ENCODE assay signal across 10 mouse cellular contexts in genomic region chr10:43517836-43518235, GRCm38 (mm10). TPM values are rescaled to one million over a fixed set of nuclear protein-coding genes. Genes with fewer than 3 reads are reported as not detected.
DNase-seq lines count a peak whose midpoint lies in the region; ATAC-seq and TF ChIP-seq lines count a peak whose summit lies in the region.
"Had no signal": no experiment of that assay in that cellular context is flagged by ENCODE, and none has a peak within 500 bp of the region (broad histone marks: within the 10 kb centered on the region; RNA-seq: fewer than 3 reads in every experiment).

No protein-coding gene starts in this region.

- ATAC-seq in heart, embryonic 12.5 days (ENCODE audit: insufficient number of reproducible peaks, low FRiP score): no peak
- peak; percentile 52; the same call in 1 of the 2 replicates for ATAC-seq in heart, embryonic 16.5 days (replicated peaks; ENCODE audit: extremely low read depth, insufficient read depth, low FRiP score)
- ATAC-seq in kidney, embryonic 16.5 days (ENCODE audit: low FRiP score, low TSS enrichment): 0 out of 2 replicates have a peak, but pooled peaks have one; percentile 36

- H3K4me3 ChIP-seq in heart, embryonic 12.5 days: no peak overlapping the region
- no peak overlapping the region for H3K4me3 ChIP-seq in heart, embryonic 16.5 days (ENCODE audit: low read length)
- no peak overlapping the region for H3K4me3 ChIP-seq in kidney, embryonic 16.5 days (ENCODE audit: low read length)
- H3K4me3 ChIP-seq in left cerebral cortex, adult 2 months: no peak overlapping the region
- H3K4me3 ChIP-seq: erythroblast, embryonic 14.5 days had no signal

- H3K27me3 ChIP-seq in heart, embryonic 12.5 days (replicated peaks): no peaks in the 10 kb centered on the region
- no peaks in the 10 kb centered on the region for H3K27me3 ChIP-seq in heart, embryonic 16.5 days (ENCODE audit: control insufficient read depth, insufficient read depth, low read length)
- no peaks in the 10 kb centered on the region for H3K27me3 ChIP-seq in kidney, embryonic 16.5 days (ENCODE audit: insufficient read depth, low read length)

- no peak overlapping the region for H3K9ac ChIP-seq in heart, embryonic 12.5 days
- H3K9ac ChIP-seq in heart, embryonic 16.5 days (ENCODE audit: low read length): no peak overlapping the region
- H3K9ac ChIP-seq in kidney, embryonic 16.5 days (replicated peaks; ENCODE audit: low read length): no peak overlapping the region

- peaks cover 4% of the 10 kb centered on the region; the same call in 1 of the 2 replicates for H3K4me1 ChIP-seq in heart, embryonic 12.5 days (replicated peaks)
- peaks cover 9% of the 10 kb centered on the region for H3K4me1 ChIP-seq in heart, embryonic 16.5 days (ENCODE audit: control insufficient read depth, insufficient read depth, low read length)
- H3K4me1 ChIP-seq in kidney, embryonic 16.5 days (ENCODE audit: insufficient read depth, low read length): peaks cover 22% of the 10 kb centered on the region; the same call in 1 of the 2 replicates

- WGBS in heart, embryonic 12.5 days: 66% methylated on average over 4 of the region's 4 CpGs
- 43% methylated on average over 4 of the region's 4 CpGs for WGBS in heart, embryonic 16.5 days
- WGBS in kidney, embryonic 16.5 days: 49% methylated on average over 4 of the region's 4 CpGs

- TF ChIP-seq CTCF in left cerebral cortex, adult 2 months (IDR thresholded peaks at IDR 0.05): no peak

- no peaks in the 10 kb centered on the region for H3K9me3 ChIP-seq in heart, embryonic 12.5 days (replicated peaks)
- no peaks in the 10 kb centered on the region for H3K9me3 ChIP-seq in heart, embryonic 16.5 days (replicated peaks; ENCODE audit: control insufficient read depth, low read length)
- H3K9me3 ChIP-seq in kidney, embryonic 16.5 days (ENCODE audit: low read length): no peaks in the 10 kb centered on the region

- intact Hi-C loops in left cerebral cortex, postnatal 4 days (cut with DNase I): no loop called here
- intact Hi-C loops in left cerebral cortex, adult 2 months (cut with DNase I): no loop called here

- H3K27ac ChIP-seq in heart, embryonic 12.5 days (ENCODE audit: poor library complexity, severe bottlenecking): no peak overlapping the region
- peak overlapping the region; percentile 2; the same call in 1 of the 2 replicates for H3K27ac ChIP-seq in heart, embryonic 16.5 days (ENCODE audit: low read length)
- peak overlapping the region; percentile 92 for H3K27ac ChIP-seq in kidney, embryonic 16.5 days (ENCODE audit: low read length)
- H3K27ac ChIP-seq in left cerebral cortex, adult 2 months: no peak overlapping the region

- no peak overlapping the region for H3K4me2 ChIP-seq in heart, embryonic 12.5 days
- no peak overlapping the region for H3K4me2 ChIP-seq in heart, embryonic 16.5 days (ENCODE audit: low read depth, low read length)
- 0 out of 2 replicates have a peak overlapping the region, but pooled peaks have one; percentile 26 for H3K4me2 ChIP-seq in kidney, embryonic 16.5 days (replicated peaks; ENCODE audit: low read depth, low read length)
- H3K4me2 ChIP-seq: midbrain, embryonic 11.5 days had no signal

- H3K36me3 ChIP-seq in heart, embryonic 12.5 days: peaks cover 15% of the 10 kb centered on the region
- 0 out of 2 replicates have a peak, but pooled peaks cover 2% of the 10 kb centered on the region for H3K36me3 ChIP-seq in heart, embryonic 16.5 days (ENCODE audit: control insufficient read depth, insufficient read depth)
- peaks cover 14% of the 10 kb centered on the region; the same call in 1 of the 2 replicates for H3K36me3 ChIP-seq in kidney, embryonic 16.5 days (ENCODE audit: insufficient read depth, low read length)

- DNase-seq in heart, adult 8-10 months (ENCODE audit: low spot score): peak; percentile 26
- peak; percentile 48 to 58 for DNase-seq in lung, postnatal 4 days
- DNase-seq in left cerebral cortex, postnatal 4 days: no peak
- DNase-seq in embryo, embryonic 11 days: no peak
- no peak for DNase-seq in left cerebral cortex, adult 2 months (ENCODE audit: extremely low spot score in 1 of 2, low spot score in 2 of 2)

RNA-seq across cellular contexts. Expression of gene Gm9803, which starts 6.0 kb away (rescaled TPM):
- 10 to 100 TPM in 1 of 4 experiments, 1 to 10 TPM in 2, not detected in 1; 3.6 to 16.9 (median 7.9) TPM for total RNA-seq in heart, adult 8-10 months (2022)
- 8.2 and 15.3 TPM in 2 replicates for polyA plus RNA-seq in heart, embryonic 12.5 days (2016; fragmentation: Nextera tagmentation; extraction: Ambion mirVana)
- 20.0 and 42.0 TPM in 2 replicates for polyA plus RNA-seq in heart, embryonic 16.5 days (2015; fragmentation: Nextera tagmentation; extraction: Ambion mirVana)
- polyA plus RNA-seq in kidney, embryonic 16.5 days (2015; fragmentation: Nextera tagmentation; extraction: Ambion mirVana): 13.8 and 28.9 TPM in 2 replicates
- 1 to 10 TPM; 4.9 TPM for total RNA-seq in left cerebral cortex, postnatal 4 days (2021)
- total RNA-seq in left cerebral cortex, adult 2 months (2021): 1 to 10 TPM in 1 of 2 experiments, not detected in 1; 7.5 TPM

RNA-seq across cellular contexts. Expression of gene 1700021F05Rik, which starts 23.0 kb away (rescaled TPM):
- total RNA-seq in heart, adult 8-10 months (2022): 100 to 1,000 TPM; 108 to 122 (median 117) TPM
- 81.8 and 91.2 TPM in 2 replicates for polyA plus RNA-seq in heart, embryonic 12.5 days (2016; fragmentation: Nextera tagmentation; extraction: Ambion mirVana)
- 94.6 and 107 TPM in 2 replicates for polyA plus RNA-seq in heart, embryonic 16.5 days (2015; fragmentation: Nextera tagmentation; extraction: Ambion mirVana)
- 75.0 and 78.4 TPM in 2 replicates for polyA plus RNA-seq in kidney, embryonic 16.5 days (2015; fragmentation: Nextera tagmentation; extraction: Ambion mirVana)
- total RNA-seq in left cerebral cortex, postnatal 4 days (2021): 10 to 100 TPM; 45.2 to 52.1 TPM
- 10 to 100 TPM; 43.4 to 50.4 TPM for total RNA-seq in left cerebral cortex, adult 2 months (2021)

RNA-seq across cellular contexts. Expression of gene Bend3, which starts 39.2 kb away (rescaled TPM):
- 1 to 10 TPM; 6.2 to 9.1 (median 6.8) TPM for total RNA-seq in heart, adult 8-10 months (2022)
- 5.3 and 6.0 TPM in 2 replicates for polyA plus RNA-seq in heart, embryonic 12.5 days (2016; fragmentation: Nextera tagmentation; extraction: Ambion mirVana)
- 2.3 and 3.0 TPM in 2 replicates for polyA plus RNA-seq in heart, embryonic 16.5 days (2015; fragmentation: Nextera tagmentation; extraction: Ambion mirVana)
- polyA plus RNA-seq in kidney, embryonic 16.5 days (2015; fragmentation: Nextera tagmentation; extraction: Ambion mirVana): 4.1 and 6.8 TPM in 2 replicates
- 10 to 100 TPM; 13.3 to 14.1 TPM for total RNA-seq in left cerebral cortex, postnatal 4 days (2021)
- 1 to 10 TPM; 5.4 to 6.1 TPM for total RNA-seq in left cerebral cortex, adult 2 months (2021)

Comparison
In these comparisons a context has a peak if more than half of its experiments do, and no peak if none do; other contexts are left out.
1. H3K27ac ChIP-seq: peak in heart, embryonic 16.5 days (single experiment) and kidney, embryonic 16.5 days (single experiment); none in heart, embryonic 12.5 days (single experiment) and left cerebral cortex, adult 2 months (single experiment).
2. DNase-seq: peak in heart, adult 8-10 months (single experiment) and lung, postnatal 4 days (2 of 2); none in left cerebral cortex, postnatal 4 days (single experiment), embryo, embryonic 11 days (single experiment) and left cerebral cortex, adult 2 months (0 of 2).